Mouse (Mus musculus) olfactory bulb, adult 2 months (tissue): ENCODE results near the gene Pdap1.

Experiments
- CTCF ChIP-seq: fragments of 200-500 bp; IDR thresholded peaks from 2 replicates; pipeline ENCODE4 v1.5.1; 2012; ENCODE audit warnings: low read depth, mild to moderate bottlenecking, low read length, moderate library complexity; ENCODE audit not compliant: insufficient read depth
- POLR2A ChIP-seq: fragments of 200-500 bp; IDR thresholded peaks from 2 replicates; pipeline ENCODE4 v1.6.1; 2012; ENCODE audit warnings: mild to moderate bottlenecking, low read depth, low read length, moderate library complexity; ENCODE audit not compliant: insufficient read depth

- TF ChIP-seq CTCF (no peak), POLR2A (no peak)
Measured at GRCm38 (mm10) chr5:145089878-145090277, 50.2 kb downstream of the Pdap1 start.
